Mouse (Mus musculus): ENCODE measurements around the gene Ube2o.

Ube2o gene

DNA sequence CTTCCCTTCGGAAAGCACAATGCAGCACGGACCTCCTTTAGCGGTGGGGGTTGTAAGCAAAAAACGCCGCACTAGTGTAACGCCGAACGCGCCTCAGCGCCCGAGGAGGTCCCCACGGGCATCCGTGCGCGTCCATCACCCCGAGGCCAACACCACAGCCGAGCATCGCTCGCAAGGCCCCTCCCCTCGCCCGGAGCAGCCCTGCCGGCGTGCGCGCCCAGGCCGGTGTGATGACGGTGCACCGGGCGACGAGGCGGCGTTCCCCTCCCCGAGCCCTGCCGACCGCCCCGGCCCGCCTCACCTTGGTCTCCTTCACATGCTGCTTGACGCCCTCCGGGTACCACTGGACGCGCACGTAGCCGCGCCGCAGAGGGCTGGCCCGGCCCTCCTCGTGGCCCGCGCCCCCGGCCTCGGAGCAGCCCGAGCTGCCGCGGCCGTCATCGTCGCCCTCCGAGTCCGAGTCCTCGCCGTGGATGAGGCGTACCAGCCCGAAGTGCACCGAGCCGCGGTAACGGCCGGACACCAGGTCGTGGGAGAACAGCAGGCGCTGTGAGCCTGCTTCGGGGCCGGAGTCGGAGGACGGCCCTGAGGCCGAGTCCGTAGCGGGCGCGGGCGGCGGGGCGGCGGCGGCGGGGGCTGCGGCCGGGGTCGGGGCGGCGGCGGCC lies 404 bp downstream of the Ube2o start:
- no peak for DNase-seq (ENCODE audit: low read depth, low spot score)

DNA sequence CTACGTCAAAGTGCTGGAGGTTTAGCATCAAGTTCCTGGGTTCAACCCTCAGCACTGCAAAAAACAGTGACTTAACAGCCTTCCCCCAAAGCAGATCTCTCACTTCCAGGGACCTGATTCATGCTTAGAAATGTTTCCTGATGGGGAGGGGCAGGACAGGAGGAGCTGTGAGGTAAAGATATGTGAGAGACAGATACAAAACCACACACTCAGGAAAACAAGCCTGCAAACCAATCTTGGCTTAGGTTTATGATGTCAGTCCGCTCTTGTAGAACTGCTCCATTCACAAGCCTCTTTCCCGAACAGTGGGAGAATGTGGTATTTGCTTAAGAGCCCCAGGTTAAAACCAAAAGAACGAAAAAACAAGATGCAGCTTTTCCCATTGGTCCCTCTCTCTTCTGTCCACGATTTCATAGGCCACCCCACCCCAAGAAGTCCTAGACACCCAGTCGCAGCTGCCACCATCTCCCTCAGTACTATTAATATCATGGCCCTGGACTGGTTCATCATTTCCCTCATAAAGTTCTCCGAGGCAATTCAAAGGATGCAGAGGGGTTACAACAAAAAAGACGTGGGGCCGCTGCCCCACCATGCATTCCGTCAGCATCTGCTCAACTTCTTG lies 1.1 kb downstream of the Ube2o start:
- no peak for DNase-seq (ENCODE audit: low read depth, low spot score)

DNA sequence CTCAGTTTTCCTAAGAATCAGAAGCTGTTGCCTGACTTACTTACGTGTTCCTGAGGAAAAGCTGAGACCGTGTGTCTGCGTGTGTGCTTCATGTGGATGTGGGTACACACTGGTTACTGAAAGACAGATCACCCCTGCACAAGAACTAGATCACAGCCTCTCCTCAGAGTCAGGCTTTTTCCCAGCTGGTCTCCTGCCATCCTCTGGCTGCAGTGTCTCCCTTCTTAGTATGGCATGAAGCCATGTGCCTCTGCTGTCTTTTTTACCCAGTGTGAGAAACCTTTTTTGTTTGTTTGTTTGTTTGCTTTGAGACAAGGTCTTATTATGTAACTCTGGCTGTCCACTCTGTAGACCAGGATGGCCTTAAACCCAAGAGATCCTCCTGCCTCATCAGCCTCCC lies 2.0 kb downstream of the Ube2o start:
- no peak for DNase-seq (ENCODE audit: low read depth, low spot score)

GRCm38 (mm10) chr11:116575396-116575795 lies 5.9 kb downstream of the Ube2o start:
- no peak for DNase-seq (ENCODE audit: low read depth, low spot score)

GRCm38 (mm10) chr11:116574982-116575381 lies 6.3 kb downstream of the Ube2o start:
- no peak for DNase-seq (ENCODE audit: low read depth, low spot score)

DNA sequence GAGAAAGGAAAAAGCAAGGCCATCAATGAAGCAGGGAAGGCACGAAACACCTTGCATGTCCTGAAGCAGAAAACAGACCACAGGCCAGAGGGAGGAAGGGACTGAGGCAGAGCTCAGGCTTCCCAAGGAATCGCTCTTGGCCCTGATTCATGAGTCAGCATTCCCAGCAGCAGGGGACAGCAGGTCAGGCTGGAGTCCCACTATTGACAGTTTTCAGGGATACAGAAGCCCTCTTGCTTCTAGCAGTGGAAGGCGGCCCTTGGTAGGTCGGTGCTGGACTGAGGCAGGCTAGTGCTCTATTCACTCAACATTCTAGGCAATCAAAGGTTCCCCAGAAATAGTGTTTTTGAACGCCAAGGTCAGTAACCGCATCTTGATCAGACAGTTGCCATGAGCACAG lies 6.8 kb downstream of the Ube2o start:
- no peak for DNase-seq (ENCODE audit: low read depth, low spot score)

DNA sequence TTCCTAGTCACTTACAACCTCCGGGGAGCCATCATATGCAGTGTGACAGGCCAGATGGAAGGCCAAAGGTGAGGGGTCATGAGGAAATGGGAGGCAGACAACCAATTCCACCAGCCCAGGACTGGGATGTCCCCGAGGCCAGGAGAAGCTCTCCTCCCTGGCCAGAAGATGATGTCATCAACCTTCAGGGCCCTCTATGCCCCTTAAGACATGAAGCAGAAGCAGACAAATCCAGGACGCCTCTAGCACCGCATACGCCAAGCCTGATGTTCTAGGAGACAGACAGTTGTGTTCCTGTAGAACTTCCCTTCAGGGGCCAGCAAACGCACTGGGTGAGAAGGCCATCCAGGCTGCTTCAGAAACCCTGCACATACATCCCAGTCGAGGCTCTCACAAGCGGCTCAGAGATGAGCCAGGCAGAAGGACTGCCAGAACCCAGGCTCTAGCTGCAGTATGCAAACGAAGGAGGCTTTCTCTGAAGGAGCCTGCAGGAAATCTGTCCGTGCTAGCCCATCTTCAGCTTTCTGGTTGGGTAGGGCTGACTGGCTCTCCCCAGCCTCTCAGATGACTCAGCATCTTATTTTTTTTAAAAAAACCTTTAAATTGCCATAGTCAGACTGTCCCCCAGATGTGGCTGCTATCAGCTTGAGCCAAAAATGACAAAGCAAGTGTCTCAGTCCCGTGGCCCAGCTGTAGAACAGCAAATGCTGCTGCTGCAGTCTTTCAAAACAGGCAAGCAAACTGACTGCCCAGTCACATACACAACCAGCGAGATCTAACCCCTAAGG lies 8.3 kb downstream of the Ube2o start:
- no peak for DNase-seq (ENCODE audit: low read depth, low spot score)

- no peak for DNase-seq (ENCODE audit: low read depth, low spot score)
These were observed 9.2 kb downstream of the Ube2o start for GRCm38 (mm10) chr11:116571767-116572679.

- no peak for DNase-seq (ENCODE audit: low read depth, low spot score)
These were observed 10.4 kb downstream of the Ube2o start for GRCm38 (mm10) chr11:116570821-116571220.

- DNase-seq (ENCODE audit: low read depth, low spot score): peak; percentile 64
These were observed 13.7 kb downstream of the Ube2o start for GRCm38 (mm10) chr11:116567531-116567930.

DNA sequence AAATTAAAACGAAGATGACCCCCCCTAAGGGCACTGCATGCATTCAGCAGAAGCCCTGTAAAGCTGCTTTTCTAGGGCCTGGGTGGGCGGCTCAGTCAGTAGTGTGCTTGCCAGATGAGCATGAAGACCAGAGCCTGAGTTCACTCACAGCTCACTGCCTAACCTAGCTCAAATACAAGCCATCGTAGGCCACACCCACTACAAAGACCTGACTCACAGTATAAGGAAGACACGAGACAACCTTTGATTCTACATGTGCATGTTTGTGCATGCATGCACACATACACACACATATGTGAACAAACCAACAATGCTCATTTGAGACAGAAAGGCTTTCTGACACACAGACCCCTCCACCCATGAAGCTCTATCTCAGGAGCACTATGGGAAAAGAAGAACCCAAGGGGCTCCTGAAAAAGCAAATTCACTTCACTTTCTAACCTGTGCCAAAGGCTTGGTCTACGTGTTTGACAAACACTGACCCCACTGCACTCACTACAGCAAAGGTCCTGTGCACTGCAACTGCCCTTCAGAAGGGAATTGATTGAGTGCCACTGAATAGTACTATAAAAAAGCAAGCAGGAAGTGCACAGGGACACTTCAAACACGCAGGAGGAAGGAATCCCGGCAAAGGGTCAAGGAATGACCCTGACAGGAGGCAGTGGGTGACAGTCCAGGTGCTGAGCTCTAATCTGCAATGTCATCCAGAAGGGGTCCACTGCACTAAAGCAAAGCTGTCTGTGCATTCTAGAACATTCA lies 15.8 kb downstream of the Ube2o start:
- DNase-seq (ENCODE audit: low read depth, low spot score): no peak

- no peak for DNase-seq (ENCODE audit: low read depth, low spot score)
These were observed 24.9 kb downstream of the Ube2o start for GRCm38 (mm10) chr11:116556308-116556707.

- DNase-seq (ENCODE audit: low read depth, low spot score): no peak
These were observed 25.7 kb downstream of the Ube2o start for GRCm38 (mm10) chr11:116555572-116555971.

- no peak for DNase-seq (ENCODE audit: low read depth, low spot score)
These were observed 26.9 kb downstream of the Ube2o start for GRCm38 (mm10) chr11:116554171-116554878.

DNA sequence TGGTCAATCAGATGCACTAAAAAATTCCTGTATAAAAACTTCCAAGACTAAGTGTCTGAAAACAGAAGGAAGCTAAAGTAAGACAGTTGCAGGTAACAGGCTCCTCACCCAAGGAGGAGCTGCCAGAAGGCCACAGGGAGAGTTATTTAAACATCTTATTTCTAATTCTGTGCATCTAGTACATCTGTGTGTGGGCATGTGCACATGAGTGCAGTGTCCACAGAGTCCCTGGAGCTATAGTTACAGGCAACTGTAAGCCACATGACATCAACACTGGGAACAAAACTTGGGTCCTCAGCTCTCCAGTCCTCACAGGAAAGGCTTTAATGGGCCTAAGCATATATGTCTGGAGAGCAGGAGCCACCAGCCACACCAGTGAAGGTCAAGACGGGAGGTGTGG lies 29.1 kb downstream of the Ube2o start:
- DNase-seq (ENCODE audit: low read depth, low spot score): no peak

GRCm38 (mm10) chr11:116550748-116551147 lies 30.5 kb downstream of the Ube2o start:
- DNase-seq (ENCODE audit: low read depth, low spot score): no peak

- DNase-seq (ENCODE audit: low read depth, low spot score): no peak
These were observed 31.8 kb downstream of the Ube2o start for GRCm38 (mm10) chr11:116549273-116550038.

- no peak for DNase-seq (ENCODE audit: low read depth, low spot score)
These were observed 32.5 kb downstream of the Ube2o start for GRCm38 (mm10) chr11:116548780-116549179.

GRCm38 (mm10) chr11:116547296-116548060 lies 33.8 kb downstream of the Ube2o start:
- no peak for DNase-seq (ENCODE audit: low read depth, low spot score)

All from skeletal muscle tissue, adult 2 months (tissue).